Mouse (Mus musculus): Measurements from ENCODE around the gene Cisd3. TPM values are rescaled to one million over a fixed set of nuclear protein-coding genes. Genes with fewer than 3 reads are reported as not detected.

Cisd3 gene
- polyA plus RNA-seq, 1 experiment from 2014 or later = 33.2 TPM

DNA sequence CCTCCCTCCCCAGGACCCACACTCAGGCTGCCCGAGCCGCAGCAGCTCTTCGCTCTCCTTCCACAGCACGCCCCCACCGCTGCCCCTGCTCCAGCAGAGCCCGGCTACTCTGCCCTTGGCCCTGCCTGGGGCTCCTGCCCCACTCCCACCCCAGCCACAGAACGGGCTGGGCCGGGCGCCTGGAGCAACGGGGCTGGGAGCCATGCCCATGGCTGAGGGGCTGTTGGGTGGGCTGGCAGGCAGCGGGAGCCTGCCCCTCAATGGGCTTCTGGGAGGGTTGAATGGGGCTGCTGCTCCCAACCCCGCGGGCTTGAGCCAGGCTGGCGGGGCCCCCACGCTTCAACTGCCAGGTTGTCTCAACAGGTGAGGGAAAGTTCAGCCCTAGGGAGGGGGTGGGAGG is 7.3 kb upstream of the Cisd3 start:
- H3K4me2 ChIP-seq = no peak overlapping the region
- no peak overlapping the region for H3K4me3 ChIP-seq
- H3K9me3 ChIP-seq = no peaks in the 10 kb centered on the region
- ATAC-seq (ENCODE audit: low FRiP score, low read depth) = no peak
- H3K4me1 ChIP-seq (replicated peaks) = peaks cover 16% of the 10 kb centered on the region
- 83% methylated on average over 14 of the region's 15 CpGs for WGBS
- H3K36me3 ChIP-seq = peaks cover 47% of the 10 kb centered on the region
- H3K27ac ChIP-seq (replicated peaks) = no peak overlapping the region
- H3K9ac ChIP-seq = no peak overlapping the region
- H3K27me3 ChIP-seq = no peaks in the 10 kb centered on the region

DNA sequence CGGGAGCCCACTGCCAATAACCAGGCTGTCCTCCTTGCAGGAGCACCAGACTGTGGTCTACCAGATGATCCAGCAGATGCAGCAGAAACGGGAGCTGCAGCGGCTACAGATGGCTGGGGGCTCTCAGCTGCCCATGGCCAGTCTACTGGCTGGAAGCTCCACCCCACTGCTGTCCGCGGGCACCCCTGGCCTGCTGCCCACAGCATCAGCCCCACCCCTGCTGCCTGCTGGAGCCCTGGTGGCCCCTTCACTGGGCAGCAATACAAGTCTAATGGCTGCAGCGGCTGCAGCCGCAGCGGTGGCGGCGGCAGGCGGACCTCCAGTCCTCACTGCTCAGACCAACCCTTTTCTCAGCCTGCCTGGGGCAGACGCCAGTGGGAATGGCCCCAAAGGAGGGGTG is 5.2 kb upstream of the Cisd3 start:
- H3K9me3 ChIP-seq = no peaks in the 10 kb centered on the region
- H3K27me3 ChIP-seq = no peaks in the 10 kb centered on the region
- no peak overlapping the region for H3K27ac ChIP-seq (replicated peaks)
- H3K4me1 ChIP-seq (replicated peaks) = peaks cover 25% of the 10 kb centered on the region
- peaks cover 30% of the 10 kb centered on the region for H3K36me3 ChIP-seq
- no peak overlapping the region for H3K4me3 ChIP-seq
- no peak overlapping the region for H3K4me2 ChIP-seq
- peak; percentile 58; the same call in 1 of the 2 replicates for ATAC-seq (ENCODE audit: low FRiP score, low read depth)
- 60% methylated on average over 12 of the region's 12 CpGs for WGBS
- no peak overlapping the region for H3K9ac ChIP-seq

DNA sequence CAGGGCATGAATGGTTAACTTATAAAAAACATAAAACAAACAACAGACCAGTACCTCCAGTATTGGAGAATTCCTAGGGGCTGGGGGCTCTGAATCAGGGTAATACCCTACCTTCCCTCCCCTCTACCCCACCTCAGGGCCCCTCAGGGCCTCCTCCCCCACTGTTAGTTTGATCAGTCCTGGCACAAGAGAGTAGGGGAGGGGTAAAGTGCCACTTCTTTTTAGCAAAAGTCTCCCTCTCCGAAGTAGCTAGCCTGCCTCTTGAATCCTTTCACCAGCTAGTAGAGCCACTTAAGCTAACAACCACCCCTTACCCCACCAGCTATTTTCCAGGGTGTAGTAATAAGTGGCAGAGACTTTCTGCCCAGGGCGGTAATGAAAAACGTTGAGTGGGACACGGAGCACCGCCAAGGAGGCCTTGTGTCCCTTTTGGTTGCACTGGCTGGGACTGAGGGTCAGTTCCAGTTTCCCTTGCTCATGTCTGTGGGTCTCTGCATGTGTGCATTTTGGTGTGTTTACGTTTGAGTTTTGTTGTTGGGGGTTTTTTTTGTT is 3.0 kb upstream of the Cisd3 start:
- 87% methylated on average over 6 of the region's 6 CpGs for WGBS
- no peaks in the 10 kb centered on the region for H3K27me3 ChIP-seq
- H3K27ac ChIP-seq (replicated peaks) = no peak overlapping the region
- H3K4me3 ChIP-seq = no peak overlapping the region
- ATAC-seq (ENCODE audit: low FRiP score, low read depth) = no peak
- H3K9ac ChIP-seq = no peak overlapping the region
- H3K4me1 ChIP-seq (replicated peaks) = peaks cover 28% of the 10 kb centered on the region
- H3K36me3 ChIP-seq = peaks cover 23% of the 10 kb centered on the region
- H3K4me2 ChIP-seq = no peak overlapping the region
- no peaks in the 10 kb centered on the region for H3K9me3 ChIP-seq

DNA sequence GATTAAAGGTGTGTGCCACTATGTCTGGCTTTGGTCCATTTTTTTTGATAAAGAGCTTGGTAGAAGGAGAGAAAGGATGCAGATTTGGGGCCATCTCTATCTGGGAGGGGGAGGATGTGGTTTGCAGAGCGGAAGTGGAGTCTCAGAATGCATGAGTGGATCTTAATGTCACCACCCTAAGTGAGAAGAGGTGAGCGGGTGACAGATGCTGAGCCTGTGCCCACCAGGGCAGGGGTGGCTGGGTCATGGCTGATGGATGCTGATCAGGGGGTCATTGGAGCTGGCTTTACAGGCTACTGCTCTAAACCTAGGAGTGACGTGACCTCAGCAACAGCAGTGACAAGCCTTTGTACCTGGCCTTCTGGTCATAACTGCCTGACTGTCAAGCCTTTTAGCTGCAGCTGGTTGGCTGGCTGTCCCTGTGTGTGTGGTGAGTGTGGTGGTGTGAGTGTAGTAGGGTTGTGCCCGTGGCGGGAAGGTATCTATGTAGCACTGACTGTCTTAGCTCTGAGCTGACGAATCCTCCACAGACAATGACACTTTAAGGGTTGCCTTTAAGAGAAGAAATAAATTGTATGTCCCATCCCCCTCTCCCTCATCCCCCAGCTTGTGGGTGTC is 1.5 kb upstream of the Cisd3 start:
- H3K4me2 ChIP-seq = no peak overlapping the region
- peaks cover 22% of the 10 kb centered on the region for H3K4me1 ChIP-seq (replicated peaks)
- H3K9me3 ChIP-seq = no peaks in the 10 kb centered on the region
- no peak for ATAC-seq (ENCODE audit: low FRiP score, low read depth)
- no peak overlapping the region for H3K4me3 ChIP-seq
- H3K27ac ChIP-seq (replicated peaks) = no peak overlapping the region
- WGBS = 85% methylated on average over 6 of the region's 6 CpGs
- no peak overlapping the region for H3K9ac ChIP-seq
- peaks cover 24% of the 10 kb centered on the region for H3K36me3 ChIP-seq
- H3K27me3 ChIP-seq = no peaks in the 10 kb centered on the region

DNA sequence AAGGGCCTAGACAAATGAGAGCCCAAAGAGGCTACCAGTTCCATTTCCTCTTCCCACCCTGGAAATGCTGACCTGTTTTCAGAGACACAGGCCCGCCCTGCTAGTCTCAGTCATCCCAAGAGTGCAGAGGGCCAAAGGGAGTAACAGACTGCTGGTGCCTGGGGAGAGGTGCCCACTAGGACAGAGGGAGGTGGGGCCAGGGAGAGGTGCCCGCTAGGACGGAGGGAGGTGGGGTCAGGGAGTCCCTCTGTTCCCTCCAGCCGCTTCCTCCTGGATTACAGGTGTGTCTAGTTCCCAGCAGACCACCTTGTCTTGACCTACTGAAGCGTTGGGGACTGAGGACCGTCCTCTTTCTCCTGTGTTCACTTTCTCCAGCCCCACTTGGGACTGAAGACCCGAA is 860 bp upstream of the Cisd3 start:
- Histone ChIP-seq H3K27me3 (no peaks in the 10 kb centered on the region), H3K4me3 (no peak overlapping the region), H3K36me3 (peaks cover 22% of the 10 kb centered on the region), H3K4me2 (peak overlapping the region; percentile 93; the same call in 1 of the 2 replicates), H3K9ac (no peak overlapping the region; the same call in 1 of the 2 replicates), H3K27ac (replicated peaks) (no peak overlapping the region), H3K9me3 (no peaks in the 10 kb centered on the region), H3K4me1 (replicated peaks) (peaks cover 22% of the 10 kb centered on the region)
- WGBS = 36% methylated on average over 7 of the region's 7 CpGs
- no peak for ATAC-seq (ENCODE audit: low FRiP score, low read depth)

DNA sequence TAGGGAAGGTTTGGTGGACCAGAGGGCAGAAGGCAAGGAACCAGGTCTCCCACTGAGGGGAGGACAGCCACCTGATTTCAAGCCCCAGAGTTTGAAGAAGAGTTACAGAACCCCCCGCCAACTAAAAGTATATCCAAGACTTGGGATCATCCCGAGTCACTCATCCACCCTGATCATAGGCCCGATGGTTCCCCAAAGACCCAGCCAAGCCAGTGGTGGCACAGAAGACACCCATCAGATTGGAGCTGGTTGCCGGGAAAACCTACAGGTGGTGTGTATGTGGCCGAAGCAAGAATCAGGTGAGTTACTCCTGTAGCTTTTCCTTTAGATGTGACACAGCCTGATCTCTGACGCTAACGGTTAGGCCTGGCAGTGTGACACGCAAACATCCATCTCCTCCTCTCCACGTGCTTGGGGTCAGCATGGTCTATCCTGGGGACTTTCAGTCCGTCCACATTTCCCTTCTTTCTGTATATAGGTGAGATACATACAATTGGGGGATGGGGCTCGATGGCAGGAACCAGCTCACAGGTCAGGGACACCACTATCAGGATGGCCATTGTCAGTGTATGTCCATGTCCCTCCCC is 789 bp downstream of the Cisd3 start:
- 69% methylated on average over 11 of the region's 11 CpGs for WGBS
- Histone ChIP-seq H3K27ac (replicated peaks) (no peak overlapping the region), H3K9me3 (no peaks in the 10 kb centered on the region), H3K4me3 (peak overlapping the region; percentile 48), H3K36me3 (peaks cover 31% of the 10 kb centered on the region), H3K4me1 (replicated peaks) (peaks cover 19% of the 10 kb centered on the region), H3K9ac (0 out of 2 replicates have a peak overlapping the region, but pooled peaks have one; percentile 63), H3K4me2 (peak overlapping the region; percentile 93), H3K27me3 (no peaks in the 10 kb centered on the region)
- no peak for ATAC-seq (ENCODE audit: low FRiP score, low read depth)

DNA sequence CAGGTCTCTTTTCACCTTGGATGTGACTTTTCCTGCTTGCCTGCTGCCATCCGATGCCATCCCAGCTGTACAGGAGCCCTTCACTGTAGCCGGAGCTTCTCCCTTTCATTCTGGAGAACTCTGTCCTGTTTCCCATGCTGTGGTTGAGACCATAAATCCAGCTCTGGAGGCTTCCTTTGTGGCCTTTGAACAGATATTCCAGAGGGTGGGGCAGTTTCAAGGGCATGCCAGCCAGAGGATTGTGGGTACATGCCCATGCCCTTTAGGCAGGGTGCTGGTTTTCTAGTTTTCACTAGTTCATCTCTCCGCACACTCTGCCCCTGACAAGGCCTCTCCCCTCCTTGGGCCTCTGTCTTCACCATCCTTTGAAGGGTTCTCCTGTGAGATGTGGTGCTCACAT is 1.4 kb downstream of the Cisd3 start:
- no peak for ATAC-seq (ENCODE audit: low FRiP score, low read depth)
- no peak overlapping the region for H3K4me2 ChIP-seq
- H3K36me3 ChIP-seq = peaks cover 31% of the 10 kb centered on the region
- H3K9ac ChIP-seq = no peak overlapping the region
- peaks cover 19% of the 10 kb centered on the region for H3K4me1 ChIP-seq (replicated peaks)
- H3K9me3 ChIP-seq = no peaks in the 10 kb centered on the region
- WGBS = 92% methylated on average over 3 of the region's 3 CpGs
- H3K4me3 ChIP-seq = no peak overlapping the region
- H3K27ac ChIP-seq (replicated peaks) = no peak overlapping the region
- no peaks in the 10 kb centered on the region for H3K27me3 ChIP-seq

DNA sequence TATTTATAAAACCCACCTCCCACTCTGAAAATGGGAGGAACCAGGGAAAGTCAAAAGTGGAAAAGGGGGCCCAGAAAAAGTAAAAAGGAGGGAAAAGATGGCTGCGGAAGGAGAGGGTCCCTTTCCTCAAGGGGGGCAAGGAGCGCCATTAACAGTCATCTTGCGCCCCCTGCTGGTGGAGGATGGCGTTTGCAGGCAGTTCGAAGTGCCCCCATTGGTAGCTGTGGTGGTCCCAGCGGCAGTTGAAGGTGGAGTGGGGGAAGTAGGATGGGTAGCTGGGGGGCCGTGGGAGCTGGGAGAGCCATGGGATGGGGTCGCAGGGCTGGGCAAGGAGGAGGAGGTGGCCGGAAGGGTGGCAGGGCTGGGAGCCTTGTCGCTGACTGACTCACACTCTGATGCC is 4.2 kb downstream of the Cisd3 start:
- H3K27me3 ChIP-seq = no peaks in the 10 kb centered on the region
- H3K36me3 ChIP-seq = peaks cover 36% of the 10 kb centered on the region
- no peak overlapping the region for H3K4me2 ChIP-seq
- H3K4me3 ChIP-seq = no peak overlapping the region
- no peaks in the 10 kb centered on the region for H3K9me3 ChIP-seq
- no peak for ATAC-seq (ENCODE audit: low FRiP score, low read depth)
- H3K9ac ChIP-seq = no peak overlapping the region
- WGBS = 26% methylated on average over 10 of the region's 10 CpGs
- H3K27ac ChIP-seq (replicated peaks) = no peak overlapping the region
- peaks cover 34% of the 10 kb centered on the region for H3K4me1 ChIP-seq (replicated peaks)

DNA sequence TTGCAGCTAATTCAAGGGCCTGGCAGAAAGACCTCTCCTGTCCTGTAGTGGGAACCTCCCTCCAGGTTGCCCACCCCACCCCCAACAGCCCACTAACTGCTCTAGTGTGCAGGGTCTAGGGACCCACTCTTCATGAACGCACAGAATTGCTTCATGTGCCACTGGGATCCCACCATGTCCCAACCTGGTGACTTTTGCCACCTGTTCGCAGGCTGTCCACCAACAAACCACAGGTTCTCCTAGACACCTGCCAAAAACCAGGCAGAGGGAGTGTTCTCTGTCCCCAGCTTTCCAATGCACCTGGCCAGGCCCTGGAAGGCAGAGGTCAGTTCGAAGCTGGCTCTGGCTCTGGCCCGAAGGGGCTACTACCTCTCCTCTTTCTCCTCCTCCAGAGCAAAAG is 8.8 kb downstream of the Cisd3 start:
- Histone ChIP-seq H3K27ac (replicated peaks) (peak overlapping the region; percentile 80), H3K4me3 (peak overlapping the region; percentile 91; the same call in 1 of the 2 replicates), H3K9ac (no peak overlapping the region), H3K27me3 (no peaks in the 10 kb centered on the region), H3K9me3 (no peaks in the 10 kb centered on the region), H3K36me3 (peaks cover 28% of the 10 kb centered on the region), H3K4me2 (peak overlapping the region; percentile 92), H3K4me1 (replicated peaks) (peaks cover 50% of the 10 kb centered on the region)
- WGBS = 69% methylated on average over 4 of the region's 4 CpGs
- no peak for ATAC-seq (ENCODE audit: low FRiP score, low read depth)

DNA sequence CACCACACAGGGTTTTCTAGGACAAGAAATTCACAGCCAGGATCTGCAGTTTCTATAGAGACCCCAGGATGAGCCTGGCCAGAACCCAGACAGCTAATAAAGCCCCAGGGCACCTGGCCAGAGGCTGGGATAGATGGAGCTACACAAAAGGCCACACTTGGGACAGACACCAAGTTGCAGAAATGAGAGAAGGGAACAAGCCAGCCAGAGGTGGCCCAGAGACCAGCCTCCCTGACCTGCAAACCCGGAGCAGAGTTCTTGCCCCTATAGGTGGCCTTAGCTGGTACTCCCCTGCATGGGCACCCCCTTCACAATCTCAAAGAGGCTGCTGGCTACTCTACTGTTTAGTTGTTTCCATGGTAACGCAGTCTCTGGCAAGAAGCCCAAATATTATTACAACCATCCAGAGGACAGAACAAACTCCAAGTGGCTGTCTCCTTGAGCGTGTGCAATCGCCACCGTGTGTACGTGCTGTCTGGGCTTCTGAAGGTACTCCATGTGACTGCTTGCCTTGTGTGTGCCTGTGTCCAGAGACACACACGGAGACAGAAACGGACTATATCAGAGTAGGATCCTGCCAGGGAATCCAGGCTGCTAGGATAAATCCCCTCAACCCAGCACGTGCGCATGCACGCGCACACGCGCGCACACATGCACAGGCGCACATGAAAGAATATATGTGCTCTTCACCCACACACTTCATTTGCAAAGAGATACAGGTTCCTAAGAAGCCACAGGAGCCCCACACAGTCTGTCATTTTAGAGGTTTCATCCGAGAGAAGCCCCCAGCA is 9.5 kb downstream of the Cisd3 start:
- H3K27me3 ChIP-seq = no peaks in the 10 kb centered on the region
- H3K9me3 ChIP-seq = no peaks in the 10 kb centered on the region
- WGBS = 31% methylated on average over 17 of the region's 17 CpGs
- peak; percentile 36 for ATAC-seq (ENCODE audit: low FRiP score, low read depth)
- peaks cover 27% of the 10 kb centered on the region for H3K36me3 ChIP-seq
- peak overlapping the region; percentile 92 for H3K4me2 ChIP-seq
- H3K27ac ChIP-seq (replicated peaks) = peak overlapping the region; percentile 80
- 0 out of 2 replicates have a peak overlapping the region, but pooled peaks have one; percentile 29 for H3K9ac ChIP-seq
- H3K4me3 ChIP-seq = peak overlapping the region; percentile 91
- peaks cover 50% of the 10 kb centered on the region for H3K4me1 ChIP-seq (replicated peaks)

DNA sequence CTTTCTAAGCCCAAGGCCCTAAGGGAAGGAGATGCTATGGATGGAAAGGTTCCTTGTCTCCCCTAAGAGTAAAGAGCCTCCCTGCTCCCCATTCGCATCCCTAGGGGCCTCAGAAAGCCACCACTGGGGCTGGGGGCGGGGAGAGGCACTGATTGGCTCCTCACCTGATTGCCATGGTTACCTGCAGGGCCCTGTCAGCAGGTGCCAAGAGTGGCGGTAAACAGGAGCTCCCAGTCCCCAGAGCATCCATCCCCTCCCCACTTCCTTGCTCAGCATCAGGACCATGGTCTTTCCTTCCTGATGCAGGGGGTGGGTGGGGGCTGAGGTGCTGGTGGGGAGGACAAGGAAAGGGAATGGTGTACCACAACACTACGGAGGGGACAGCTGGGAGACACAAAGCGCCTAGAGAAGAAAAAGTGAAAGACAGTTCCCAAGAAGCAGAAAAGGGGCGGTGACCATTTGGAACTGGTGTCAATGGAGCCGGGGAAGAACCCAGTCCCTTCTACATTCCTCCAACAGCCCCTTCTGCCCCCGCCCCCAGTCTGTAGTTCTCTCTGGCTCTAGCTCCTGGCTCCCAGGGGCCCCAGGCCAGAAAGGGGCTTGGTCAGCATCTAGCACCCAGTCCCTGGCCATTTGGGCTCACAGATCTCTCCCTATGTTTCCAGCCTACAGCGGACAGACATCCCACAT is 10.2 kb downstream of the Cisd3 start:
- H3K36me3 ChIP-seq = peaks cover 19% of the 10 kb centered on the region
- H3K4me1 ChIP-seq (replicated peaks) = peaks cover 52% of the 10 kb centered on the region
- peak overlapping the region; percentile 92 for H3K4me2 ChIP-seq
- H3K9me3 ChIP-seq = no peaks in the 10 kb centered on the region
- peak overlapping the region; percentile 91 for H3K4me3 ChIP-seq
- peak overlapping the region; percentile 80 for H3K27ac ChIP-seq (replicated peaks)
- 0 out of 2 replicates have a peak overlapping the region, but pooled peaks have one; percentile 29 for H3K9ac ChIP-seq
- H3K27me3 ChIP-seq = no peaks in the 10 kb centered on the region
- 24% methylated on average over 9 of the region's 9 CpGs for WGBS
- ATAC-seq (ENCODE audit: low FRiP score, low read depth) = no peak

Measured in hindbrain, embryonic 15.5 days (tissue).